Mouse (Mus musculus): ENCODE measurements at regions not wholly inside any gene's neighbourhood (a gene's known extent, or its start where the extent isn't known, plus 50 kb on each side); places are given as distances from the start of the nearest gene placed in this dataset.
"Not testable (repeated sequence)": the region's sequence is repeated elsewhere in the genome, so short reads cannot be mapped to it uniquely, and the experiment has no call there.

GRCm38 (mm10) chr13:5370007-5370406 lies 491.3 kb upstream of the Klf6 start:
- DNase-seq (ENCODE audit: low spot score) = no peak

GRCm38 (mm10) chr13:5373191-5373590 lies 488.1 kb upstream of the Klf6 start:
- DNase-seq (ENCODE audit: low spot score) = no peak

- no peak for DNase-seq (ENCODE audit: low spot score)
These were observed 453.0 kb upstream of the Klf6 start for GRCm38 (mm10) chr13:5408226-5408804.

- DNase-seq (ENCODE audit: low spot score) = no peak
These were observed 449.2 kb upstream of the Klf6 start for GRCm38 (mm10) chr13:5412052-5412451.

DNA sequence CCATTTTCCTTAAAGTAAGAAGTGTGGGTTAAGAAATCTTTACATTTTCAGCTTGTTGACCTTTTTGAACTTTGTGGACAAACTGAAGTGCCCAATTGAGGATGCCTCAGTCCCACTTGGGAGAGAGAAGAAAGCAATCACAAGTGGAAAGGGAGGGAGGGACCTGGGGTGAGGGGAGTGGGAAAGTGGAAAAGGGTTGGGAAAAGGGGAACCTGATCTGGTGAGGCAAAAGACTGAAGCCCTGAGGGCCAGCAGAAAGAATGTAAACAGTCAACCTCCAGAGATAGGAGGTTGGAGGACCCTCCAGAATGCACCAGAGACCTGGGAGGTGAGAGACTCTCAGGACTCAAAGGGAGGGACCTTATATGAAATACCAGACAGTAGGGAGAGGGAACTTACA lies 448.3 kb upstream of the Klf6 start:
- not testable (repeated sequence) for DNase-seq (ENCODE audit: low spot score)

- DNase-seq (ENCODE audit: low spot score) = no peak
These were observed 437.2 kb upstream of the Klf6 start for GRCm38 (mm10) chr13:5424110-5424509.

DNA sequence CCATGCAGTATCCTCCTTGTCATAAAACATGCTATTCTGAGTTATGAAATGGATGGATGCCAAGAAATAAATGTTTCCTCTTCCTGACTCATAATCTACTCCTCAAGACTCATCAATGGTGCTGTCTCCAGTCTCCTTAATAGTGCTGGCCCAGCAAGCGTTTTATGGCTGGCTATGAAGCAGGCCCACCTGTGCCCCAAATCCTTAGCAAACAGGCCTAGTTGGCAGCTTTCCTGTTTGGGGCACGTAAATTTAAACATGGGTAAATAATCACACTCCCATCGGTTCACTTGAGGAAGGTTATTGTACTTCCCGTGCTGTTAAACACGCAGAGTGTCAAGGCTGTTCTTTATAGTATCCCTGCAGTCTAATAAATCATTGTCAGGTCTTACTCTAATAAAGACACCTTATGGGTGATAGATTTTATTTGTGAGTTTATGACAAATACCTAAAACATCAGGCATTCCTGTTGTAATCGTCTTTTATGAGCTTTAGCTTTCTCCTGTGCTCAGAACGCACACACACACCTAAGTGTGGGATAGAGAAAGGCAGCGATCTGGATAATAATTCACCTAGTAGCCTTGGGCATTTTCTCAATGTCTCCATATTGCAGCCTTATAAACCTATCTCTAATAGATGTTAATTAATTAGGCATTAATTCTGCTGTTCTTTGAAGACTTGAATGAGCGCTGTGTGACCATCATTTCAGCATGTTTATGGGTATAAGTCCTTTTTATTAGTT lies 435.6 kb upstream of the Klf6 start:
- no peak for DNase-seq (ENCODE audit: low spot score)

- no peak for DNase-seq (ENCODE audit: low spot score)
These were observed 427.6 kb upstream of the Klf6 start for GRCm38 (mm10) chr13:5433652-5434051.

GRCm38 (mm10) chr13:5435131-5435530 lies 426.2 kb upstream of the Klf6 start:
- DNase-seq (ENCODE audit: low spot score) = no peak

- DNase-seq (ENCODE audit: low spot score) = no peak
These were observed 425.1 kb upstream of the Klf6 start for GRCm38 (mm10) chr13:5436191-5436590.

DNA sequence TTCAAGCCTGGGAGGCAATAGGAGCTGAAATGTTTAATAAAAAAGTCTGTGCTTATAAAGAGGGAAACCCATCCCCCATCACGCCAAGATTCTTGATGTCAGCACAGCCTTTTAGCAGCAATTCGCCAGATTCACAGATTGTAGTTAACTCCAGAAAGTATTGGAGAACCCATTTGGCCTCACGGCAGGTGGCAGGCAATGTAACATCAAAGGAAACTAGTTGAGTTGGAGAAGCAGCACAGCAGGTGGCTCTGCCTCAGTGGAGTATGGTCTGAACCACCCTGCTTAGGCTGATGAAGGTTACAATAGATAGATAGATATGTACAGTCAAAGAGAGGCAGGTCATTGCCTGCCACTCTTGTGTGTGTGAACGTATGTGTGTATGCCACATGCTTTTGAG lies 420.8 kb upstream of the Klf6 start:
- no peak for DNase-seq (ENCODE audit: low spot score)

DNA sequence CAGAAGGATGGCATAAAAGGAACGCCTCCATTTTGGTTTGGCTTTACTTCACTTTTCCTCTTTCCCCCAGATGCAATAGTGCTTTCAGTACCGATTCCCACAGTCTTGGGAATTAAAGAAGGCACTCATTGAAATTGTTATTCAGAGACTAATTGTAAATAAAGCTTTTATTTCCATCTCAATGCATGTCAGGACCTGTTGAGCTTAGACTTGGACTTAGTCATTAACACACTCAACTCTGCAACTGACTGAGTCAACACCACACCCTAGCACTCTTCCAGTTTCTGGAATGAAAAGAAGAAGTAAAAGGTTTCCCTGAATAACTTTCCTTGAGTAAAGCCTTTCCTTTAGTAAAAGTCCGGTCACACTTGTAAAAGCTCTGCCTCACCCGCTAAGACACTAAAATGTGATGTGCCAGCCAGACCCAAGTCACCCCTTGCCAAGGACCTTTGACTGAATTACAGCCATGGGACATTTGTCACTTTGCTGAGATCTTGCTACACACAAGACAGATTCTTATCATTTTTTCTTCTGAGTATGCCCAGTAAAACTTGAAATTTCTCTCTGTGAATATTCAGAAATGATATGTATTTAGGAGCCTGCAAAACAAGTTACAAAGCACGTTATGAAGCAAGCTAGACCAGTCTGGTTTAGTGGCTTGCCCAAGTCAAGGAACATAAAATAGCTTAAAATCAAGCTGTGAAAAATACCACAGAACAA lies 416.4 kb upstream of the Klf6 start:
- peak; percentile 26 for DNase-seq (ENCODE audit: low spot score)

DNA sequence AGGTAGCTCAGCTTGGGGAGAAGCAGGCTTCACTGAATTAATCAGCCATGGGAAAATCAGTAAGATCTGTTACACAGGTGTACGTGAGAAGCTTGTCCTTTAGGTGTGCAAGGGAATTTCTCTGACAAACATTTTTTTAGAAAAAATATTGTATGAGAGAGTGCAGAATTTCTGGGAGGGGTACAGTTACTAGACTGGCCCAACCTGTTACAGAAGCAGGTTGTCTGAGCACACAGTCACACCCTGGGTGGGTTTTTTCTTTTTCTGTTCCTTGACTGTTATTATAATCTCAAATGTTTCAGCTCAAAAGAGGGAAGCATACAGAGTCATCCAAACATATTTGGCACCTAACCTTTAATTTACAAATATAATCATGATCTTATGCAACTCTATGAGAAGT lies 412.7 kb upstream of the Klf6 start:
- DNase-seq (ENCODE audit: low spot score) = no peak

DNA sequence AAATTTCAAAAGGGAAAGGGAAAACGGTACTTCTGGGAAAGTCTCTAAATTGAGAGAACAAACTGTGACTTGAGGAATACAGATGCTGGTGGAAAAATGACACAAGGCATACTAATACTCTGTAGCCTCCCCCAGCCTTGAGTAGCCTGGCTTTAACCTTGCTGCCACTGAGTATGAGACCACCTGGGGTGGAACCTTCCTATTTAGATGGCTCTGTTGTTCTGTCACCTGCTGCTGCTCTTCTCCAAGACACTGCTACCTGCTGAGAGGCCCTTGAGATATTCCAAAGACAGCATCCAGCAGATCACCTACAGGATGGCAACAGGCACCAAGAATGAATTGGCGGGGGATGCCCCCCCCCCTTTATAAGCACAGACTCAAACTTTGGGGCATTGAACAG lies 380.5 kb upstream of the Klf6 start:
- DNase-seq (ENCODE audit: low spot score) = no peak

DNA sequence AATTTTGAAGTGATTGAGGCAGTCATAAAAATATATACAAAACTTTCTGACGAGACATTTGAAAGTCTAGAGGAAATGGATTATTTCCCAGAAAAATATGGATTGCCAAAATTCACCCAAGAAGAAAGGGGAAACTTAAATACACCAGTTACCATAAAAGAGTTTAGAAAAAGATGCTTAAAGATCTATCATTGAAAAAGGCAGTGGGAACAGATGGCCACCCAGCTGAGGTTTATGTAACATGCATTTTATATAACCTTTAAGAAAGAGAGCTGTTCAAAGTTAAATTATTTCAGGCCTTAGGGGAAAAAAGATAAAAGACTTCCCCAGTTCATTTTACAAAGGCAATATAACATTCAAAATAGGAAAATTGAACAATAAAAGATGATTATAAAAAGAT lies 369.0 kb upstream of the Klf6 start:
- DNase-seq (ENCODE audit: low spot score) = no peak

GRCm38 (mm10) chr13:5497535-5497934 lies 363.7 kb upstream of the Klf6 start:
- DNase-seq (ENCODE audit: low spot score) = no peak

DNA sequence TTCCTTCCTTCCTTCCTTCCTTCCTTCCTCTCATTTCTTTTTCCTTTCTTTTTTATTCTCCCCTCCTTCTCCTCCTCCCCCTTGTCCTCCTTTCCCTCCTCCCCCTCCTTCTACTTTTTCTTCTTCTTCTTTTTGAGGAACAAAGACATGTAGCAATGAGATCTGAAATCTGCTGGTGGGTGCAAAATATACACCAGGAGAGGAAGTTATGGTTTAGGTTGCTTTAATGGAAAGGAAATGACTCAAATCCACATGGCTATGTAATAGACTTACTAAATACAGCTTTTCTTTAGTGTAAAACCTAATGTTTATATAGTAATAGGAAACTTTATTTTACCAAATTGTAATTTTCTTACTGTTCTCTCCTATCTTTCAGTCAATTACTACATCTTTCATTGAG lies 349.5 kb upstream of the Klf6 start:
- no peak for DNase-seq (ENCODE audit: low spot score)

DNA sequence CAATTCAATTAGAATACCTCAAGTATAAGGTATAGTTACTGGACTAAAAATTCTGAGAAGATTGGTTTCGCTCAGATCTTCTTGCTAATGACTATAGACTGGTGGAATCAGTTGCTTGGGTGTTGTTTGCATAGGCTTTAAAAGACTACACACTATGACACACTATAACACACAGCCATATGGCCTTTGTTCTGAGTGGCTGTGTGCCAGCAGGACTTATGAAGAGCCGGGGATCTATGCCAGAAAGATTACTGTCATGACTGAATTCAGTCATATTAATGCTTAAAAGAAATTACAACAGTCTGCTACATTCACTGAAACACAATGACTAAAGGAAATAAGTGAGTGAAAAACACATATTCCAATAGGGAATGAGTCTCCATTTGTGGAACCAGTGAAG lies 345.7 kb upstream of the Klf6 start:
- no peak for DNase-seq (ENCODE audit: low spot score)

- no peak for DNase-seq (ENCODE audit: low spot score)
These were observed 345.2 kb upstream of the Klf6 start for GRCm38 (mm10) chr13:5516088-5516487.

DNA sequence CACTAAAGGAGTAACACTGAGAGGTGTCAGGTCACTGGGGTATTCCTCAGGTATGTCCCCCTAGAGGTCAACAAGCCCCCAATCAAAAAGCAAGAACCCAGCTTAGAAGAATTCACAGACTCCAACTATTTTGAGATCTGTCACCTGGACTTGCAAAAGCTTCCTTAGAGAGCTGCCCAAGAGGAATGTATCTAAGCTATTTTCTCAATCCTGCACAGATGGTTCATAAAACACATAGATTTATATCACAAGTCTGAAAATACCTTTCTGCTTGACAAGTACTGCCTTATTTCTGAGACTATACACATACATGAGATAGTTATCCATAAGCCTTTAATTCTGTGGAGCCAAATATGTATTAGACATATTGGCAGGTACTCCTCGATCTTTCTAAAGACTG lies 342.1 kb upstream of the Klf6 start:
- no peak for DNase-seq (ENCODE audit: low spot score)

GRCm38 (mm10) chr13:5519600-5519999 lies 341.7 kb upstream of the Klf6 start:
- DNase-seq (ENCODE audit: low spot score) = no peak

GRCm38 (mm10) chr13:5527400-5527799 lies 333.9 kb upstream of the Klf6 start:
- DNase-seq (ENCODE audit: low spot score) = no peak

DNA sequence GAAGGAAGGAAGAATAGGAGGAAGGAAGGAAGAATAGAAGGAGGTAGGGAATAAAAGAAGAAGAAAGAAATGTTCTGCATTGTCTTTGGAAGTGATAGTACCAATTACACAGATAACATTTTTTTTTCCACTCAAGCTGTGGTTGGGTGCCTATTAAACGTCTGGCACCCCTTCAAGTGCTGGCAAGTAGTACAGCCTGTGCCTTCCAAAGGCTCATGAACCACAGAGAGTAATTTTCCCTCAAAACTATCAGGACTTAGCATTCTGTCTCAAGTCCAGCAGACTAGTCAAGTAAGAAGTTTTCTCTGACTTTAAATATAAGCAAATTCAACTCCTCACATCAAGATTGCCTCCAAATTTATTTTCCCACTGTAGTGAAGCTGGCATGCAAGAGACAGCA lies 321.0 kb upstream of the Klf6 start:
- no peak for DNase-seq (ENCODE audit: low spot score)

All from urinary bladder, adult 2 months (tissue).